Mouse (Mus musculus) intestine, postnatal 0 days (tissue): ENCODE measurements around the gene Mctp1. TPM values are rescaled to one million over a fixed set of nuclear protein-coding genes. Genes with fewer than 3 reads are reported as not detected.
"Not testable (repeated sequence)": the region's sequence is repeated elsewhere in the genome, so short reads cannot be mapped to it uniquely, and the experiment has no call there.

Source experiments
- ATAC-seq: fragments of 200-750 bp; cut with Nextera tagmentation; 2 replicates; pipeline ENCODE4 v1.8.0; 2017; ENCODE audit warnings: mild to moderate bottlenecking, moderate TSS enrichment, moderate library complexity
- H3K27ac ChIP-seq: fragments of 300-500 bp; sonication (generic); 2 replicates; pipeline ENCODE4 v1.5.1; 2014; ENCODE audit warnings: mild to moderate bottlenecking, low read depth, low read length, moderate library complexity
- H3K27me3 ChIP-seq: fragments of 300-500 bp; sonication (generic); replicated peaks from 2 replicates; pipeline ENCODE4 v1.6.1; 2014; ENCODE audit warnings: low read length, mixed read lengths; ENCODE audit not compliant: control insufficient read depth, insufficient read depth
- H3K36me3 ChIP-seq: fragments of 300-500 bp; sonication (generic); 2 replicates; pipeline ENCODE4 v1.6.1; 2014; ENCODE audit warnings: mild to moderate bottlenecking, moderate library complexity; ENCODE audit not compliant: control insufficient read depth, insufficient read depth
- H3K4me1 ChIP-seq: fragments of 300-500 bp; sonication (generic); replicated peaks from 2 replicates; pipeline ENCODE4 v1.6.1; 2014; ENCODE audit warnings: antibody characterized with exemption, low read length, mixed read lengths; ENCODE audit not compliant: control insufficient read depth, insufficient read depth
- H3K4me2 ChIP-seq: fragments of 300-500 bp; sonication (generic); replicated peaks from 2 replicates; pipeline ENCODE4 v1.6.1; 2014; ENCODE audit warnings: low read depth, mild to moderate bottlenecking, moderate library complexity
- H3K4me3 ChIP-seq: fragments of 300-500 bp; sonication (generic); 2 replicates; pipeline ENCODE4 v1.5.1; 2014; ENCODE audit warnings: low read depth, low read length
- H3K9ac ChIP-seq: fragments of 300-500 bp; sonication (generic); 2 replicates; pipeline ENCODE4 v1.6.1; 2014; ENCODE audit warnings: mild to moderate bottlenecking, low read depth, low read length
- H3K9me3 ChIP-seq: fragments of 300-500 bp; sonication (generic); 2 replicates; pipeline ENCODE4 v1.6.1; 2016; ENCODE audit warnings: mixed run types; ENCODE audit not compliant: control insufficient read depth
- CTCF ChIP-seq: sonication (generic); IDR thresholded peaks from 2 replicates; pipeline ENCODE4 v1.5.1; 2016; ENCODE audit warnings: low read depth, mild to moderate bottlenecking, control low read depth, antibody characterized with exemption, moderate library complexity
- WGBS: fragments of 180-500 bp; shearing (Covaris S2); extraction: QIAGEN DNeasy Blood & Tissue Kit; methylation state at CpG from one replicate; pipeline ENCODE4 v1.1.7; 2014; 5-methylcytosine and 5-hydroxymethylcytosine counted together
- polyA plus RNA-seq: library from polyadenylated mRNA; unstranded; fragments of >200 nt; fragmentation: Nextera tagmentation; extraction: Ambion mirVana; gene quantifications from 2 replicates; pipeline ENCODE4 v1.2.1, GENCODE M21; 2015

Mctp1 gene
- polyA plus RNA-seq, 1 experiment from 2014 or later, result 1.2 TPM

- Histone ChIP-seq H3K4me2 (no peak overlapping the region), H3K36me3 (no peaks in the 10 kb centered on the region), H3K9me3 (no peaks in the 10 kb centered on the region), H3K27ac (no peak overlapping the region), H3K9ac (no peak overlapping the region), H3K4me1 (no peaks in the 10 kb centered on the region), H3K4me3 (no peak overlapping the region), H3K27me3 (no peaks in the 10 kb centered on the region)
- no peak for ATAC-seq
- WGBS, result 47% methylated on average over 3 of the region's 3 CpGs
- no peak for TF ChIP-seq CTCF
Observed at GRCm38 (mm10) chr13:76585447-76585846, 201.1 kb downstream of the Mctp1 start.

DNA sequence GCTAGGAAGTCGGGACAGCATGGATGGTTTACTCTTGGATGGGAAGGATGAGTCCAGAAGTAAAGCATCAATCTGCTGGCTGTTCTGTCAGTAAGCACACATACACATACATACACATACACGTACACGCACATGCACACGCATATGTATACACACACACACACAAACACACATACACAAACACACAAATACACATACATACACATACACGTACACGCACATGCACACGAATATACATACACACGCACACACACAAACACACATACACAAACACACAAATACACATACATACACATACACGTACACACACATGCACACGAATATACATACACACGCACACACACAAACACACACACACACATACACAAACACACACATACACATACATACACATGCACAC is 206.4 kb downstream of the Mctp1 start:
- 85% methylated on average over 11 of the region's 11 CpGs for WGBS
- not testable (repeated sequence) for H3K27ac ChIP-seq, H3K27me3 ChIP-seq, H3K9ac ChIP-seq, ATAC-seq, H3K36me3 ChIP-seq, H3K4me1 ChIP-seq, H3K4me3 ChIP-seq, H3K4me2 ChIP-seq, H3K9me3 ChIP-seq

GRCm38 (mm10) chr13:76591189-76591588 is 206.9 kb downstream of the Mctp1 start:
- Histone ChIP-seq H3K36me3 (no peaks in the 10 kb centered on the region), H3K4me3 (no peak overlapping the region), H3K4me1 (no peaks in the 10 kb centered on the region), H3K9me3 (no peaks in the 10 kb centered on the region), H3K27ac (no peak overlapping the region), H3K4me2 (no peak overlapping the region), H3K27me3 (no peaks in the 10 kb centered on the region), H3K9ac (no peak overlapping the region)
- TF ChIP-seq CTCF, result no peak
- ATAC-seq, result no peak

DNA sequence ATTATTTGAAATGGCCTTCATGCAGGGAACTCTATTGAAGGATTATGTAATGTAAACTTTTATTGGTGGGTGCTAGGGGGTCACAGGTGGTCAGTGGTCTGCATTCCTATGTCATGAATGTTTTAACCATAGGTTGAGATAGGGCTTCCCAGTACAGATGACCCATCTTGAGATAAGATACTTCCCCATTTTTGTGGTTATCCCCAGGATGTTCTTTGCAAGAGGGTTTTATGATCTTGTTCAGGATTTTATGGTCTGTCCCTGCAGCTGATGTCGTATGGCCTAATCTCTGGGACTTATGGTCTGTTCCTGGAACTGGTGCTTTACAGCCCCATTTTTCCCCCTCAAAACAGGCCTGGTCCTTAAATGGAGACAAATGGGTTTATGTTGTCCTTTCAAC is 207.4 kb downstream of the Mctp1 start:
- H3K27me3 ChIP-seq, result no peaks in the 10 kb centered on the region
- H3K27ac ChIP-seq, result no peak overlapping the region
- H3K36me3 ChIP-seq, result no peaks in the 10 kb centered on the region
- H3K9me3 ChIP-seq, result no peaks in the 10 kb centered on the region
- 23% methylated on average over 1 of the region's 1 CpGs for WGBS
- no peak overlapping the region for H3K4me2 ChIP-seq
- ATAC-seq, result no peak
- no peak overlapping the region for H3K9ac ChIP-seq
- no peaks in the 10 kb centered on the region for H3K4me1 ChIP-seq
- H3K4me3 ChIP-seq, result no peak overlapping the region
- TF ChIP-seq CTCF, result no peak

DNA sequence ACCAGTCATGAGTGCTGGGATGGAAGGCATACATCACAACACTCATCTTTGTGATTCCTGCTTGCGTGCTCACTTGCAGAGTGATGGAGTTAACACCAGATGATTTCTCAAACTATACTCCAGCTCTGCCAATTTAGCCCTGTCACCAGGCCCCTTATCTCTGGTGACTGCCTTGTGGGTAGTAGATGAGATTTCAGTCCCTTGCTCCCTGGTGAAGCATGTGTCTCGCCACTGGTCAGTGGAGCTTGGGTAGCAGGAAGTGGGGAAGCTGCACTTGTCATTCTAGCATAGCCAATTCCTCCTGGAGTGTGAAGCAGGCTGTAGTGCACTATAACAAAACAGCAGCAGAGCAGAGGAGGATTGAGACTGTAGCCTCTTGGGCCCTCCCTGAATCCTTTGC is 208.6 kb downstream of the Mctp1 start:
- no peak for ATAC-seq
- Histone ChIP-seq H3K9me3 (no peaks in the 10 kb centered on the region), H3K4me3 (no peak overlapping the region), H3K4me2 (no peak overlapping the region), H3K9ac (no peak overlapping the region), H3K4me1 (no peaks in the 10 kb centered on the region), H3K27me3 (no peaks in the 10 kb centered on the region), H3K36me3 (no peaks in the 10 kb centered on the region), H3K27ac (no peak overlapping the region)
- TF ChIP-seq CTCF, result no peak
- 83% methylated on average over 2 of the region's 2 CpGs for WGBS

GRCm38 (mm10) chr13:76597005-76597404 is 212.7 kb downstream of the Mctp1 start:
- TF ChIP-seq CTCF, result no peak
- H3K27ac ChIP-seq, result no peak overlapping the region
- no peak for ATAC-seq
- H3K4me3 ChIP-seq, result no peak overlapping the region
- H3K4me1 ChIP-seq, result no peaks in the 10 kb centered on the region
- H3K4me2 ChIP-seq, result no peak overlapping the region
- H3K36me3 ChIP-seq, result no peaks in the 10 kb centered on the region
- no peaks in the 10 kb centered on the region for H3K27me3 ChIP-seq
- WGBS, result 84% methylated on average over 7 of the region's 7 CpGs
- H3K9me3 ChIP-seq, result no peaks in the 10 kb centered on the region
- H3K9ac ChIP-seq, result no peak overlapping the region

DNA sequence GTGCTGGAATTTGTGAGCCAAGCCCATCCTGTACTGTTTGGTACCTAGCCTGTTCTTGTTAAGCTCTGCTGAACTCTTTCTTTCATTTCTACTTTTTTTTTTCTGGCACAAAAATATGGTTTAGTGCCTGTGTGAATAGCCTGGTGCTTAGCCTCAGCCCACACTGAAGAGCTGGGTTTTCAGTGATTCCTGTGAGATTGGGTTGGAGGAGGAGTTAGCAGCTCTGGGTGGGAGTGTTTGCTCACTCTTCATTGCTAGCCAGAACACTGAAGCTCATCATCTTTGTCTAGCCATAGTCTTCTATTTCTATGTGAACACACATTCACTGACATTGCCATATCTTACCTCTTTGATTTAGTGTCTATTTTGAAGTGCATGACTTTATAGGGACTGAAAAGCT is 225.1 kb downstream of the Mctp1 start:
- no peak for TF ChIP-seq CTCF
- no peaks in the 10 kb centered on the region for H3K9me3 ChIP-seq
- no peaks in the 10 kb centered on the region for H3K36me3 ChIP-seq
- H3K27ac ChIP-seq, result no peak overlapping the region
- H3K4me2 ChIP-seq, result no peak overlapping the region
- H3K9ac ChIP-seq, result no peak overlapping the region
- no peak overlapping the region for H3K4me3 ChIP-seq
- no peaks in the 10 kb centered on the region for H3K27me3 ChIP-seq
- no peak for ATAC-seq
- H3K4me1 ChIP-seq, result no peaks in the 10 kb centered on the region
